Mouse (Mus musculus): ENCODE data around the gene Ctsd.
"Not testable (repeated sequence)": the region's sequence is repeated elsewhere in the genome, so short reads cannot be mapped to it uniquely, and the experiment has no call there.

The Ctsd gene

DNA sequence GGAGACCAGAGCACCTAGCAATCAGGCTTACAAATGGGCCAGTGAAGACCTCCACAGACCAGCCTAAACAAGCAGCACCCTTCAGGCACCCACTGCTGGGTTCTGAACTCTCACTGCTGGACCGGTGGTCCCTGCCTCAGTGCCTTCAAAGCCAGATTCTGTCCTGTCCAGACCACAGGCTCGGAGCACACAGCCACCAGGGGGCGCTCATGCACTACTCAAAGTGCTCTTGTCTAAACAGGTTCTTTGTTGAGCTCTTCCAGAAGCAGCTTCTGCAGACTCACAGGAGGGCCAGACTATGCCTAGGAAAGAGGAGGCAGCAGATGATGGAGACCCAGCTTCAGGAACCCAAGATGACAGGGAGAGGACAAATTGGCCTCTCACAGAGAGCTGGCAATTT, 53.6 kb downstream of the Ctsd start:
- DNase-seq (ENCODE audit: low spot score): peak; percentile 66

DNA sequence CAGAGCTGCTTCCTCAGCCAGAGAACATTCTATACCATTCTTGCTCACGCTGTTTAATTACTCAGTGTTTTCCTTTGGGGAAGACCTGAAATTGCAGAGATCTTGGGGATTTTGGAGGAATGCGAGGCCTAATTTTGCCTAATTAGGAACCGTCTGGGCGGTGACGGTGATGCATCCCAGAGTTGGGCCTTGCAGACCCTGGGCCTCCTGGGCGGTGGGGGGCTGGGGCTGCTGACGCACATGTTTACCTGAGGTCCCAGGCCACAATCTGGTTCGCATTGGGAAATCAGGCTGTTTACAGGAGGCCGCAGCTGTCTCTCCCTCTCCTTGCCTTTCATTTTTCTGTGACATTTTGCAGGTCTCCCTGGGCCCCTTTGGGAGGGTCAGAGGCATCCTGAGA, 55.1 kb downstream of the Ctsd start:
- not testable (repeated sequence) for DNase-seq (ENCODE audit: low spot score)

DNA sequence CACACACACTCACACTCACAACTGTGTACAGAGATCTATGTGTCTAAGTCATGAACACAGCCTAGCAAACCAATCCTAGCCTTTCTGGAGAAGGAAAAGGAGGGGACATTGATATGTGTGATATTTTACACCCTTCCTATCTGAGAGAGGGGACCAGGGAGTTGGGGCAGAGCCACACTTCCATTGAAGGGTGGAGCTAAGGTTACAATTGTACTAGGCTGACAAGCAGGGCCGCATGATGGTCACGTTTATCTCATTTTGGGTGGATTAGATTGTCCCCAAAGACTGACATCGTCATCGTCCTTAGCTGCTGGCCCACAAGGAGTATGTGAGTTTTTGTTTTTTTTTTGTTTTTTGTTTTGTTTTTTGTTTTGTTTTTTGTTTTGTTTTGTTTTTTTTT, 56.6 kb downstream of the Ctsd start:
- DNase-seq (ENCODE audit: low spot score): no peak

DNA sequence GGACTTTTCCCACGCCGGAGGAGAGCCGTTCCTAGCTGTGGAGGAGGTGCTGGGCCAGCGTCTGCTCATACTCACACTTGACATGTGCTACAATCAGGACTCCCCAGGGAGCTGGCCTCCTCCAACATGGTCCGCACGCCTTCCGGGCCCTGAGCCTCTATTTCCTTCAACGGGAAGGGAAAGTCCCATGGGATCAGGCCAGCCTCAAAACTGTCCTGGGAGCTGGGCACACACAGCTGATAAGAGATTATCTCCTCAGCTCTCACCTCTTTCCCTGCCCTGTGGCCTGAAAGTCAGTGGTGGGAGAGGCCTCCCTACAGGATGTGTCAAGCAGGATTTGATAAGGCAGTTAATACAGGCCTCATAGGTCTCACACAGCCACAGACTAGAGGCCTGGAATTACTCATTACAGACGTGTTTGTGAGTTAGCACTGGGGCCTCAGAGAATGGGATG, 57.5 kb downstream of the Ctsd start:
- DNase-seq (ENCODE audit: low spot score): peak; percentile 33

DNA sequence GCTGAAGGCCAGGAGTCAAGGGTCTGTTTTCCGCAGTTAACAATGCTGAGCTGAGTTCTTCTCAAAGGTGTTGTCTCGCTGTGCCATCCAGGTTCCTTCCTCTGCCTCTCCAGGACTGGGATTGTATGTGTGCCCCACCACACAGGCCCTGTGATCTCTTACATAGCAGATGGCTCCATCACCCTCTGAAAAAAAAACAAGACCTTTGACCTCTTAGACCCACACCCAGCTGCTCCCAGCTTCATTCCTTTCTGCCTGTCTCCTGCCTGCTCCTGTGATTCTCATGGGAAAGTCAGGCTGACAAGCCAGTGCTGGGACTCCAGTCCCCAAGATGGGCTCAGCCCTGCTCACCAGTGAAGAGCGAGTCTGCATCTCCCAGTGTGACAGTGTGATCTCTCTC, 59.3 kb downstream of the Ctsd start:
- DNase-seq (ENCODE audit: low spot score): no peak

DNA sequence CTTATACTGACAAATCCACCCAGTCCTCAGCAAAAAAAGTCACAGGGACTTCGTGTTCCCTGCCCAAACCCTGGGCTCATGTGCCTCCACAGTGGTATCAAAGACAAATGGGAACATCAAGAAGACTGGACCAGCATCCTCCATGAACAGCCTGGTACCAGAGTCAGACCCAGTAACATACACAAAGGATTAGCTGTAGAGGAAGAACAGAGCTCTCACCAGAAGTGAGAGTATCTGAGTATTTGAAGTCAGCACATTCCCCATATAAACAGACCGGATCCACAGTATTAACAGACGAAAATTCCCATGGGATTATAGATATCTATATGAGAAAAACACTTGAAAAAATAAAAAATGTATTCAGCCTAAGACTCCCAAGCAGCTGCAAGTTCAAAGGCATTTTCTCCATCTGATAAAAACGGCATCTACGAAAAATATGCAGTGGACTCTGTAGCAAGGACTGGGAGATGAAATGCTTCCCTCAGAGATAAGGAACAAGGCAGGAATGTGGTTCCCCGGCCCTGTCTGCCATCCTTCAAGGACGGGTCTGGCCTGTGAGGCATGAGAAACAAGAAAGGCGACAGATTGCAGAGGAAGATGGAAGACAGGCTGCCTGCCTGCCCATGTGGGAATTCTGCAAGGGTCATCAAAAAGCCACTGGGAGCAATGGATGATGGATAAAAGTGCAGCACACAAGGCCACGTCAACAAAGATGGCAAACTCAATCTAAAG, 61.0 kb downstream of the Ctsd start:
- DNase-seq (ENCODE audit: low spot score): no peak
